Mouse (Mus musculus): ENCODE data around the gene Gm21083.

The Gm21083 gene

GRCm38 (mm10) chr5:15630068-15630467 is 52.9 kb downstream of the Gm21083 start:
- peak; percentile 19 for DNase-seq

All from right cerebral cortex, postnatal 14 days (tissue).